Mouse (Mus musculus) spleen, adult 2 months (tissue): ENCODE data around the gene Trim50. TPM values are rescaled to one million over a fixed set of nuclear protein-coding genes. Genes with fewer than 3 reads are reported as not detected.

Experiments
- DNase-seq, 2 experiments: peaks; one replicate each; pipeline versions ENCODE4 v3.0.0 to v3.0.0-alpha.2; 2012 to 2021; ENCODE audit warnings: low spot score in 2 of 2, low read depth in 1 of 2
- H3K27ac ChIP-seq: fragments of 200-500 bp; 2 replicates; pipeline ENCODE4 v1.5.1; 2012; ENCODE audit warnings: low read length, inconsistent platforms; ENCODE audit not compliant: insufficient read depth
- H3K27me3 ChIP-seq: fragments of 200-500 bp; 2 replicates; pipeline ENCODE4 v1.6.1; 2012; ENCODE audit warnings: mild to moderate bottlenecking, moderate library complexity, low read length, inconsistent platforms; ENCODE audit not compliant: control insufficient read depth, insufficient read depth
- H3K36me3 ChIP-seq: fragments of 200-500 bp; 2 replicates; pipeline ENCODE4 v1.6.1; 2012; ENCODE audit warnings: mild to moderate bottlenecking, low read length, inconsistent platforms; ENCODE audit not compliant: control insufficient read depth, insufficient read depth
- H3K4me1 ChIP-seq: fragments of 200-500 bp; 2 replicates; pipeline ENCODE4 v1.6.1; 2011; ENCODE audit warnings: inconsistent platforms; ENCODE audit not compliant: control insufficient read depth, insufficient read depth, insufficient read length
- H3K4me3 ChIP-seq: fragments of 200-500 bp; 2 replicates; pipeline ENCODE4 v1.5.1; 2011; ENCODE audit warnings: mild to moderate bottlenecking, inconsistent platforms; ENCODE audit not compliant: insufficient read depth, insufficient read length; ENCODE audit errors: extremely low read depth
- CTCF ChIP-seq: fragments of 200-500 bp; IDR thresholded peaks from 2 replicates; pipeline ENCODE4 v1.5.1; 2011; ENCODE audit warnings: mild to moderate bottlenecking, inconsistent platforms; ENCODE audit not compliant: insufficient read depth, insufficient read length, insufficient replicate concordance; ENCODE audit errors: extremely low read depth
- POLR2A ChIP-seq: fragments of 200-500 bp; IDR thresholded peaks from 2 replicates; pipeline ENCODE4 v1.6.1; 2011; ENCODE audit warnings: low read depth, low read length, inconsistent platforms
- WGBS: fragments of 180-500 bp; shearing (Covaris S2); methylation state at CpG from one replicate; pipeline ENCODE4 v1.1.7; 2018; 5-methylcytosine and 5-hydroxymethylcytosine counted together
- polyA plus RNA-seq: library from polyadenylated mRNA; depleted of rRNA; stranded (reverse); fragments of >200 nt; gene quantifications from 2 replicates; pipeline ENCODE4 v1.2.3, GENCODE M21; 2012

Trim50 gene
- polyA plus RNA-seq, 1 experiment, result 0.55 TPM

DNA sequence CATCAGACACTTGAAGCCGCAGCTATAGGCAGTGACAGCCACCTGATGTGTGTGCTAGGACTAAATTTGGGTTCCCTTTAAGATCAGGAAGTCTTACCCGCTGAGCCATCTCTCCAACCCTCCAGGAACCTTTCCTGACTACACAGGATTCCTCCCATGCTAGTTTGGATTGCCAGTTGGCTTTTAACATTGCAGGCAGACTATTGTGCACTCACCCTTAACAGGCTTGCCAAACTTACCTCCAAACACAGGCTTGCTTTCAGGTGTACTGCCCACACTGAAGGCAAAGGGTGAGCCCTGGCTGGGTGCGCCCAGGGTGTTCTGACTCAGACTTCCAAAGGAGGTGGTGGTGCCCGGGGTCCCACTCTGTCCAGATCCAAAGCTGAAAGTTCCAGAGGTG, 27.6 kb downstream of the Trim50 start:
- Histone ChIP-seq H3K27me3 (no peaks in the 10 kb centered on the region), H3K36me3 (peaks cover 67% of the 10 kb centered on the region), H3K4me1 (no peaks in the 10 kb centered on the region), H3K4me3 (no peak overlapping the region), H3K27ac (no peak overlapping the region)
- DNase-seq, result no peak
- 95% methylated on average over 4 of the region's 4 CpGs for WGBS
- no peak for TF ChIP-seq POLR2A
- TF ChIP-seq CTCF, result no peak

DNA sequence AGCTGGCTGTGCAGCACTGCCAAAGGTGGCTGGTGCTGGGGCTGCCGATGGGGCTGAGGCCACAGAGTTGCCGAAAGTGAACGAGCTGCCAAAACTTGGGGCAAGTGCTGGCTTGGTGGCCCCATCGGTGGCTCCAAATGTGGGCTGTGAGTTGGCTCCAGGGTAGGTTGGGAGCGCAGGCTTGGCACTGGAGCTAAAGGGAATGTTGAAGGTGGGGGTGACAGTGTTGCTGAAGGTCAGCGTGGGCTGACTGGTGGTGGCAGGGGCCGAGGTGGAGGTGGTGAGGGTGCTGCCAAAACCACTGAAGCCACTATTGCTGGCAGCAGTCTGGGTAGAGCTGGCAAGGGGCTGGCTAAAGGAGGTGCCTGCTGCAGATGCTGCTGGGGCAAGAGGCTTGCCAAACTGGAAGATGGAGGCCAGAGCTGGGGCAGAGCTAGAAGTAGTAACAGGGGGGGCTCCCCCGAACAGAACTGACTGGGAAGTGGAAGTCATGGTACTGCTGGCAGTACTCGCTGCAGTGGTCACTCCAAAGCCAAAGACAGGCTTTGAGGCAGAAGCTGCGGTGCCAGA, 28.3 kb downstream of the Trim50 start:
- Histone ChIP-seq H3K27ac (no peak overlapping the region), H3K36me3 (peaks cover 64% of the 10 kb centered on the region)

DNA sequence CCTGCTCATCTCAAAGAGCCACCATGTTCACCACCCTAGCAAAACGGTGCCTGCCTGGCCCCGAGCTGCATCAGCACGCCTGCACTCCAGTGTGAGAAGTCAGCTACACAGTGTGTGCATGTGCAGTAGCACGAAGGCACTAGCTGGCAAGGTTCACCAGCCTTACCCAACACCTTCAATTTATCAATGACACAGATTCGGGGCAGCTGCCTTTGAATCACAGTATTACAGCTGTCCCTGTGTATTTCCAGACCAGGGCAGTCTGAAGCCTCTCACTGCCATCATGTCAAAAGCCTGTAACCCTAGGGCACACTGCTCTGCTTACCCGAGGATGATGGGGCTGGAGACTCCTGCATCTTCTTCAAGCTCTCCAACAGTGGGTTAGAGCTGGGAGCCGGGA, 29.7 kb downstream of the Trim50 start:
- no peak overlapping the region for H3K27ac ChIP-seq
- TF ChIP-seq POLR2A, result no peak
- TF ChIP-seq CTCF, result no peak
- peaks cover 67% of the 10 kb centered on the region for H3K36me3 ChIP-seq
- 95% methylated on average over 7 of the region's 7 CpGs for WGBS
- no peaks in the 10 kb centered on the region for H3K4me1 ChIP-seq
- no peaks in the 10 kb centered on the region for H3K27me3 ChIP-seq
- H3K4me3 ChIP-seq, result no peak overlapping the region
- no peak for DNase-seq

More for the DNA sequence above, 28.3 kb downstream of the Trim50 start:
- no peak overlapping the region for H3K4me3 ChIP-seq
- 95% methylated on average over 10 of the region's 10 CpGs for WGBS
- no peaks in the 10 kb centered on the region for H3K4me1 ChIP-seq
- no peaks in the 10 kb centered on the region for H3K27me3 ChIP-seq
- no peak for DNase-seq
- TF ChIP-seq POLR2A (no peak), CTCF (no peak)

DNA sequence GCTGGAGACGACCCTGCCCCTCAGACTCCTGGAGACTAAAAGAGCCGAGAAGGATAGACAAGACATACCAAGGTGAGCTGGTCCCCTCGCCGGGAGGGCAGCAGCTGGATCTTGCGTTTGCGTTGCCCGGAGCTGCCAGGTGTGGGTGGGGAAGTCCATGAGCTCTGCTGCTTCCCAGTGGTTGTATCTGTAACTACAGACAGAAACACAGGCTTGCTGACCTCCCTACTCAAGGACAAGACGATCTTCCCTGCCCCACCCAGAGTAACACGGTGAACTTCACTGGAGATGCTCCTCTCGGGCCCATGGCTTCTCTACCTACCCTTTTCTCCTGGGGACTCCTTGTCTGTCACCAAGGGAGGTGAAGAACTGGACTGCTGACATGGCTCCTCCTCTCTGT, 30.7 kb downstream of the Trim50 start:
- Histone ChIP-seq H3K27me3 (no peaks in the 10 kb centered on the region), H3K4me3 (no peak overlapping the region), H3K4me1 (no peaks in the 10 kb centered on the region), H3K36me3 (peaks cover 63% of the 10 kb centered on the region), H3K27ac (no peak overlapping the region)
- WGBS, result 91% methylated on average over 10 of the region's 10 CpGs
- DNase-seq, result no peak
- no peak for TF ChIP-seq CTCF
- no peak for TF ChIP-seq POLR2A

DNA sequence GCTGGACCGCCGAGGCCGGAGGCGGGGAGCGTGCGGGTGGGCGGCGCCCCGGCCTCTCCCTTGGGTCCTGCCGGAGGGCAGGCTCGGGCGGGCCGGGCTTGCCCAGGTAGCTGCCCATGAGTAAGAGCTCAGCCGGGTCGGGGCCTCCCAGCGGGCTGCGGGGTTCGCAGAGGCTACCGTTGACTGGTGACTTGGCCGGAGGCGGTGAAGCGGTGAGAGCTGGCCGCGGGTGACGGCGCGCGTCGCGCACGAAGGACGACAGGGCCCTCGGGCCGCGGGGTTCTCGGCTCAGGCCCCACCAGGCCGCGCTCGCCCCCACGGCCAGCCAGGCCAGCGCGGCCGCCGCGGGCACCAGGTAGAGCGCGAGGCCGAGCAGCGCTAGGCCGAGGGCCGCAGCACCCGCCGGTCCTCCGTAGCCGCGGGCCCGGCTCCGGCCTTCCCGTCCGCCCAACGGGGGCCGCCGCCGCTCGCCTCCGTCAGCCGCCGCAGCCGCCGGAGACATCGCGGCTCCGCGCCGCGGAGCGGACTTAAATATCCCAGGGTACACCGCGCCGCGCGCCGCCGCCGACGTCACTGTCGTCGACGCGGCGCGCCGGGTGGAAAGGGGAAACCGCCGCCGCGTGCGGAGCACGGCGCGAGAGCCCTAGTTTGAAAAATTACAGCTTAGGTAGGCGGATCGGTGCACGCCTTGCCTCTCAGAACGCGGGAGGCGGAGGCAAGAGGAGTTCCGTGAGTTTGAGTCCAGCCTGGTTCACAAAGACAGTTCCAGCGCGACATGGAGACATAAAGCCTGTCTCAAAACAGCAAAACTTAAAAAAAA, 41.1 kb downstream of the Trim50 start, which contains the start of gene Pom121:
Gene Pom121 (minus strand): TSS at position 543 of the 820 bp plus-strand sequence.
- Histone ChIP-seq H3K27me3 (no peaks in the 10 kb centered on the region), H3K4me1 (no peaks in the 10 kb centered on the region; the same call in 1 of the 2 replicates), H3K27ac (peak within 1 kb of the TSS; percentile 64), H3K4me3 (peak within 1 kb of the TSS; percentile 83), H3K36me3 (peaks cover 14% of the 10 kb centered on the region)
- WGBS, result under 1% methylated on average over 108 of the region's 110 CpGs
- TF ChIP-seq POLR2A, result peak; percentile 20; the same call in 1 of the 2 replicates
- TF ChIP-seq CTCF, result no peak
- DNase-seq, result peak; percentile 73 to 85

DNA sequence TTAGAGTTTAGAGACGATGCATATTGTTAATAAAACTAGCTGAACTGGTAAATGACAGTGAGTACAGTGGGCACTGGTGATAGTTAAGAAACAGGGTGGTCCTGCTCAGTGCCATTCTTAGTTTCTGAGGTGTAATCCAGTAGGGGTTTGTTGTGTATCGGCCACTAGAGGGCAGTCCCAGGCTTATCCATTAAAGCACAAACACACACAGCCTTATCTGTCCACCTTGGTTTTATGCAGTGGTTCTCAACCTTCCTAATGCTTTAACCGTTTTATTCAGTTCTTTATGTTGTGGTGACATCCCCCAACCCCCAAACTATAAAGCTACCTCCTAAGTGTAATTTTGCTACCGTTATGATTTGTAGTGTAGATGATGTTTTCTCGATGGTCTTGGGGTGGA, 42.7 kb downstream of the Trim50 start:
- H3K36me3 ChIP-seq, result peaks cover 9% of the 10 kb centered on the region
- H3K27ac ChIP-seq, result no peak overlapping the region

More for the DNA sequence above, 42.7 kb downstream of the Trim50 start:
- TF ChIP-seq CTCF (peak; percentile 17; the same call in 1 of the 2 replicates), POLR2A (no peak)
- no peaks in the 10 kb centered on the region; the same call in 1 of the 2 replicates for H3K4me1 ChIP-seq
- 48% methylated on average over 5 of the region's 5 CpGs for WGBS
- peak; percentile 27 to 42 for DNase-seq
- H3K27me3 ChIP-seq, result no peaks in the 10 kb centered on the region
- H3K4me3 ChIP-seq, result no peak overlapping the region
